Mouse (Mus musculus) Patski (cell line): ENCODE measurements around the gene Dpf3. TPM values are rescaled to one million over a fixed set of nuclear protein-coding genes. Genes with fewer than 3 reads are reported as not detected.

Source experiments
- ATAC-seq: fragments of 100-300 bp; one replicate; pipeline ENCODE4 v1.8.0; 2021
- CTCF ChIA-PET: fragments of 350-600 bp; sonication (Branson Sonifier 250); formaldehyde crosslinking; loops from one replicate; lab custom pipeline; 2022; ENCODE audit warnings: inconsistent platforms; lab: Charles Lee
- POLR2A ChIA-PET: fragments of 350-600 bp; sonication (Branson Sonifier 250); formaldehyde crosslinking; loops from one replicate; lab custom pipeline; 2022; ENCODE audit warnings: antibody characterized with exemption, inconsistent platforms; lab: Charles Lee
- DNase-seq: peaks from one replicate; pipeline ENCODE4 v3.0.0-alpha.2; 2011; ENCODE audit warnings: low read depth, low spot score
- H3K27me3 ChIP-seq: fragments of 371-371 bp; one replicate; pipeline ENCODE4 v1.5.1; 2021
- CTCF ChIP-seq: fragments of 100-300 bp; IDR thresholded peaks from one replicate; pipeline ENCODE4 v1.5.1; 2021
- in situ Hi-C: fragments of 300-500 bp; cut with MboI; formaldehyde crosslinking; loops from 3 replicates; pipeline ENCODE4 v1.11.1; 2018; ENCODE audit warnings: low pct_unique_long_range_greater_than_20kb, mixed read lengths
- polyA plus RNA-seq: library from polyadenylated mRNA; unstranded; gene quantifications from one replicate; pipeline ENCODE4 v1.2.3, GENCODE M21; 2021

The Dpf3 gene
- polyA plus RNA-seq, 1 experiment from 2014 or later, result 0.15 TPM

DNA sequence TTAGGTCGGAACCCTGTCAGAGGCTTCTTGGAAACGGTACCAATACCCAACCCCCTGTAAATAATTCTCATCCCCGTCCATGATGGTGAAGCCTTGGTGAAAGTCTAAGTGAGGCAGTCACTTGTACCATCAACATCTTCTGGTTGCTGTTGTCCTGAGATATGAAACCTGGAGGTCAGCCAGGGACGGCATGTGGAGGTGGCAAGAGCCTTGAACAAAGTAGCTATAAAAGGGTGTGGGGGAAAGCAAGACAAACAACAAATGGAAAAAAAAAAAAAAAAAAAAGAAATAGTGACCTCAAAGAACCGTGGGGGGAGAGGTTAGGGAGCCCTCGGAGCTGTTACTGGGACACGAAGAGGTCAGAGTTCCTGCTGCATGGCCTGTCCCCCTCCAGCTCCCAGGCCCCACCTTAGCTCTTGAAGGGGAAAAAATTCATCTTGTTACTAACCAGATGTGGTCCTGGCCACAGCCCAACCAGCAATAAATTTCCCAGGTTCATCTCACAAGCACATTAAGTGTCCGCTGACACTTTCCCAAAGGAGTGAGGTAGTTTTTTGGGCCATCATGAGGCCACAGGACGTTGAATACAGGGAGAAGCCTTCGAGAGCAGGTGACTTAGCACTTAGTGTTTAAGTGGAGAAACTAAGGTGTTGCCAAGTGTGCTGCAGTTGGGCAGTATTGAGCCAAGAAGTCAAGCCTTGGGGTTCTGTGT, 53.4 kb downstream of the Dpf3 start:
- ChIA-PET POLR2A (no interaction called here), CTCF (no interaction called here)
- no peak for TF ChIP-seq CTCF

GRCm38 (mm10) chr12:83433436-83433835, 54.1 kb downstream of the Dpf3 start:
- DNase-seq (no peak), ATAC-seq (no peak)
- no peak for TF ChIP-seq CTCF
- in situ Hi-C loops, result no loop called here
- ChIA-PET POLR2A (no interaction called here), CTCF (no interaction called here)
- no peaks in the 10 kb centered on the region for H3K27me3 ChIP-seq

More for the DNA sequence above, 53.4 kb downstream of the Dpf3 start:
- ATAC-seq (no peak), DNase-seq (no peak)
- H3K27me3 ChIP-seq, result no peaks in the 10 kb centered on the region
- in situ Hi-C loops, result no loop called here

DNA sequence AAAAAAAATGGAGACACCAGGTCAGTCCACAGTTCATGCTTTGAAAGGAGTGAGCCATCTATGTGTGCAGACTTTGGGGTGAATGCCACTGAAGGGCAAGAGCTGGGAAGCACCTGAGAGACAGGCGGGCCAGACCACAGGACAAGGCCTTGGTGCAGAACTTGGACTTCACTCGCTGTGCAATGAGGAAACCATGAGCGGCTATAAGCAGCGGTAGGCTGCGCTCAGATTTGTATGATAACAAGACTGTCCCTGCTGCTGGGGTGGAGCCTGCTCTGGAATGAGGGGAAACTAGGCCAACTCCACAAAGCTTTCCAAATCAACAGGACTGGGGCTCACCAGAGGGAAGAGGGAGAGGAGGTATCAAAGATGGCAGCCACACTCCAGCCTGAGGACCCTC, 57.3 kb downstream of the Dpf3 start:
- in situ Hi-C loops, result no loop called here
- DNase-seq (no peak), ATAC-seq (no peak)
- POLR2A ChIA-PET, result no interaction called here
- CTCF ChIA-PET, result no interaction called here
- no peak for TF ChIP-seq CTCF
- H3K27me3 ChIP-seq, result no peaks in the 10 kb centered on the region

GRCm38 (mm10) chr12:83428016-83428415, 59.5 kb downstream of the Dpf3 start:
- TF ChIP-seq CTCF, result no peak
- in situ Hi-C loops, result no loop called here
- CTCF ChIA-PET, result no interaction called here
- DNase-seq (no peak), ATAC-seq (no peak)
- POLR2A ChIA-PET, result no interaction called here
- no peaks in the 10 kb centered on the region for H3K27me3 ChIP-seq

- in situ Hi-C loops, result no loop called here
- POLR2A ChIA-PET, result no interaction called here
- no peak for ATAC-seq
Measured at GRCm38 (mm10) chr12:83427601-83428000, 59.9 kb downstream of the Dpf3 start.

DNA sequence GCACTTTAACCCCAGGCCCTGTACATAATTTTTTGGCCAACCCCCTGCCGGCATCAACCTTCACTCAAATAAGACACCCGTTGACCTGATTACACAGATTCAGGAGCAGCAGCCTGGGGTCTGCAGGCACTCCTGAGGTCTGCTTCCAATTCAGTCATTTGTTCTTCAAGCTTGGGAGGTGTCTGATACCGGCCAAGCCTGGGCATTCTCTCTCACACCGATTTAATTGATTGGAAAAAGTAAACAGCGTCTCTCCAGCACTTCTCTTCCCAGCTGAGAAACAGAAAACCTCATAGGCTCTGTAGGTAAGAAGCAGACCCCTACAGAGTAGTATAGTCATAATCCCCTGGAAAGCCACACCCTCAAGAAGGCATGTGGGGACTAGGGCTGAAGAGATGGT, 61.2 kb downstream of the Dpf3 start:
- no peak for TF ChIP-seq CTCF
- in situ Hi-C loops, result no loop called here
- no peaks in the 10 kb centered on the region for H3K27me3 ChIP-seq
- CTCF ChIA-PET, result no interaction called here
- DNase-seq (no peak), ATAC-seq (no peak)
- POLR2A ChIA-PET, result no interaction called here

More at GRCm38 (mm10) chr12:83427601-83428000, 59.9 kb downstream of the Dpf3 start:
- H3K27me3 ChIP-seq, result no peaks in the 10 kb centered on the region
- no peak for TF ChIP-seq CTCF
- CTCF ChIA-PET, result no interaction called here
- DNase-seq, result no peak

DNA sequence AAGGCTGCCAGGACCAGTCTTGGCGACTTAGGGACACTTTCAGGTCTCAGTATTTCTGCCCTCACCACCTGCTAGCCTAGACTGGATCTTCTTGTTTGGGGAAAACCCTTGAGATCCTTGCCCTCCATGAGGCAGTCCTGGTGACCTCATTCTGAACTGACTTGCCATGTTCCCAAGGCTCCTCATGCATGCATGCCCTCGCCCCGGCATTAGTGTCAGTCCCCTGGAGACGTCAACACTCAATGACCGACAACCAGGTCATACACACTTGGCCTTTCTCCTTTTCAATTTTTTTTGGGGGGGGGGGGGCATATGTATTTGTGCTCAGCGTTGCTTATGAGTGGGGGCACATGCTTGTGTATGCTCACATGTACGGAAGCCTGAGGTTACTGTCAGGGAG, 61.8 kb downstream of the Dpf3 start:
- in situ Hi-C loops, result no loop called here
- DNase-seq (no peak), ATAC-seq (no peak)
- CTCF ChIA-PET, result no interaction called here
- no peak for TF ChIP-seq CTCF
- POLR2A ChIA-PET, result no interaction called here
- H3K27me3 ChIP-seq, result no peaks in the 10 kb centered on the region

GRCm38 (mm10) chr12:83424720-83425444, 62.6 kb downstream of the Dpf3 start:
- CTCF ChIA-PET, result no interaction called here
- in situ Hi-C loops, result no loop called here
- no peak for TF ChIP-seq CTCF
- POLR2A ChIA-PET, result no interaction called here
- ATAC-seq (no peak), DNase-seq (no peak)
- H3K27me3 ChIP-seq, result no peaks in the 10 kb centered on the region

DNA sequence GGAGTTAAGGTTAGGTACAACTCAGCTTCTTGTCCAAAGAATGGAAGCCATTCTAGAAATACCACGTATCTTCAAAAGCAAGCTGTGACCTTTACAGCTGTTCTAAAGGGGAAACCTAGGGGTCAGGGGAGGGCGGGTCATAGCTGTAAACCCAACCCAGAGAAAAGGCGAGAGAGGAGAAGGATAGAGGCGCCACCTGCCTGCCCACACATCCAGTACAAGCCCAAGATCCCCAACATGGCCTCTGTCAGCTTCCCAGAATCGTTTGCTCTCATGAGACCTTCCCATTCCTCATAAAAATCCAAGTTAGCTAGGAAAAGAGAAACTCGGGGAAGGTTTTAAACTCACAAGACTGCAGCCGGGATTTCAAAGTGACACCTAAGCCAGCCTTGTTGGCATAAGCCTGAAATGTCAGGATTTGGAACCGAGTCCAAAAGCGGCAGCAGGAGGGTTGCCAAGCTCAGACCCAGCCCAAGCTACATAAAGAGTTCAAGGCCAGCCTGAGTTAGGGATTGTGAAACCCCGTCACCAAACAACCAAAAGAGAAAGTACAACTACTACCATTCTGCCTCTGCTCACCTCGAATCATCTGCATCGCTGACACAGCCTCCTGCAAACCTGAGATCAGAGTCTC, 63.3 kb downstream of the Dpf3 start:
- TF ChIP-seq CTCF, result no peak
- ATAC-seq, result no peak
- POLR2A ChIA-PET, result no interaction called here

DNA sequence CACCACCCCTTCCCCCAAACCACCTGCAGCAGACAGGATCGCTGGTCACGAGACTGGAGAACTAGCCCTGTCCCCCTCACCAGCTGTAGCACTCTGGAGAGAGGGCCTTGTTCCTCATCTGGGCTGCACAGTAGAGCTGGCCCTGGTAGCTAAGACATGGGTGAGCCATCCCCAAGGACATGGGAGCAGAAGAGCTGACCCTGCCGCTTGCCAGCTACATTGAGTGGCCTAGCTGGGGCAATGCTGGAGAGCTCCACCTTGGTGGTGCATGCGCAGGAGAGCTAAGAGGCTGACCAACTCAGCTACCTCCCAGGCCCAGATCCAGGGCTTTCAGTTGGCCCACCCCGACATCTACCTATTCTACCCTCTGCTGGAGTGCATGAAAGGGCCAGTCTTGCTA, 67.2 kb downstream of the Dpf3 start:
- no peaks in the 10 kb centered on the region for H3K27me3 ChIP-seq
- DNase-seq, result no peak
- in situ Hi-C loops, result no loop called here
- ChIA-PET CTCF (no interaction called here), POLR2A (no interaction called here)
- no peak for ATAC-seq
- no peak for TF ChIP-seq CTCF

More for the DNA sequence above, 63.3 kb downstream of the Dpf3 start:
- in situ Hi-C loops, result no loop called here
- no peaks in the 10 kb centered on the region for H3K27me3 ChIP-seq
- no peak for DNase-seq
- CTCF ChIA-PET, result no interaction called here

GRCm38 (mm10) chr12:83415207-83415606, 72.3 kb downstream of the Dpf3 start:
- no peak for ATAC-seq
- in situ Hi-C loops, result no loop called here
- POLR2A ChIA-PET, result no interaction called here
- no peak for DNase-seq
- CTCF ChIA-PET, result no interaction called here
- H3K27me3 ChIP-seq, result peaks cover 7% of the 10 kb centered on the region
- no peak for TF ChIP-seq CTCF
